Mouse (Mus musculus) thymus, adult 2 months (tissue): ENCODE measurements around the gene Sp140.
"Not testable (repeated sequence)": the region's sequence is repeated elsewhere in the genome, so short reads cannot be mapped to it uniquely, and the experiment has no call there.

Experiments used
- CTCF ChIP-seq: fragments of 200-500 bp; IDR thresholded peaks from 2 replicates; pipeline ENCODE4 v1.5.1; 2012; ENCODE audit warnings: mild to moderate bottlenecking, control low read depth, low read length, moderate library complexity, borderline replicate concordance; ENCODE audit not compliant: control insufficient read depth, poor library complexity, insufficient read depth; ENCODE audit errors: extremely low read depth
- POLR2A ChIP-seq: fragments of 200-500 bp; IDR thresholded peaks from 2 replicates; pipeline ENCODE4 v1.6.1; 2012; ENCODE audit warnings: mild to moderate bottlenecking, low read length, control low read depth, moderate library complexity; ENCODE audit not compliant: control insufficient read depth, poor library complexity, insufficient read depth; ENCODE audit errors: extremely low read depth

GRCm38 (mm10) chr1:85604341-85604740, 4.2 kb downstream of the Sp140 start:
- not testable (repeated sequence) for TF ChIP-seq POLR2A, CTCF
